ENCODE assay signal across 14 mouse cellular contexts in the genomic region with DNA sequence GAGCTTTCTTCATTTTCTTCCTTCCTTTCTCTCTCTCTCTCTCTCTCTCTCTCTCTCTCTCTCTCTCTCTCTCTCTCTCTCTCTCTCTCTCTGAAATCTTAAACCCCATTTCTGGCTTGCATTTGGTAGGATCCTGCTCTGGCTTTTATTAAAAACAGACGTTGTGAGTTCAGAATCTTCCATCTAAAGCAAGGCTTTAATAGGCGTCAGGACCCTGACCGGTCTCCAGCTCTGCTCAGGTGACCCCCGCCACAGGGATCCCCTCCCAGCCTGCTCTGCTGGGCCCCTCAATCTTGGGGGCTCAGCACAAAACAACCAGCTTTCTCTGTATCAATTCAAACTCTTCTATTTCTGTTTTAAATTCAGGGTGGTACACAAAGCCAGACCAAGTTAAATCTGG. TPM values are rescaled to one million over a fixed set of nuclear protein-coding genes. Genes with fewer than 3 reads are reported as not detected.
DNase-seq lines count a peak whose midpoint lies in the region; ATAC-seq lines count a peak whose summit lies in the region.
"Had no signal": no experiment of that assay in that cellular context is flagged by ENCODE, and none has a peak within 500 bp of the region (broad histone marks: within the 10 kb centered on the region; RNA-seq: fewer than 3 reads in every experiment).

No protein-coding gene starts in this region.

- peaks cover 45% of the 10 kb centered on the region for H3K4me1 ChIP-seq in hindbrain, embryonic 10.5 days (replicated peaks)
- H3K4me1 ChIP-seq in hindbrain, embryonic 16.5 days (ENCODE audit: control insufficient read depth, insufficient read depth, low read depth, low read length), result peaks cover 7% of the 10 kb centered on the region
- peaks cover 26% of the 10 kb centered on the region for H3K4me1 ChIP-seq in neural tube, embryonic 13.5 days (replicated peaks)
- H3K4me1 ChIP-seq in intestine, embryonic 15.5 days (replicated peaks), result peaks cover 14% of the 10 kb centered on the region

- H3K36me3 ChIP-seq in hindbrain, embryonic 10.5 days, result no peaks in the 10 kb centered on the region
- H3K36me3 ChIP-seq in hindbrain, embryonic 16.5 days (ENCODE audit: control insufficient read depth, insufficient read depth, low read length), result peaks cover 6% of the 10 kb centered on the region; the same call in 1 of the 2 replicates
- peaks cover 15% of the 10 kb centered on the region for H3K36me3 ChIP-seq in neural tube, embryonic 13.5 days
- H3K36me3 ChIP-seq in intestine, embryonic 15.5 days, result no peaks in the 10 kb centered on the region

- ATAC-seq in hindbrain, embryonic 16.5 days, result no peak
- no peak for ATAC-seq in neural tube, embryonic 13.5 days (ENCODE audit: low read depth)
- no peak for ATAC-seq in intestine, embryonic 15.5 days
- ATAC-seq: liver, postnatal 0 days had no signal

- DNase-seq in hindbrain, embryonic 10.5 days (ENCODE audit: low spot score), result no peak
- DNase-seq in neural tube, embryonic 10.5 days (ENCODE audit: extremely low spot score, low spot score), result no peak
- DNase-seq in layer of hippocampus, postnatal 25 days (ENCODE audit: extremely low spot score in 1 of 2, low spot score in 1 of 2), result no peak
- no peak for DNase-seq in c-Kit-positive CD71-positive TER-119-positive erythroid progenitor cells, embryonic 14.5 days (ENCODE audit: low spot score)
- DNase-seq: cerebellum, adult 11 months; kidney, adult 9 months; liver, postnatal 0 days; spleen, adult 18-20 months; thymus, postnatal 25 days had no signal

- no peak overlapping the region for H3K4me2 ChIP-seq in hindbrain, embryonic 16.5 days (ENCODE audit: low read length)
- no peak overlapping the region for H3K4me2 ChIP-seq in neural tube, embryonic 13.5 days
- no peak overlapping the region for H3K4me2 ChIP-seq in intestine, embryonic 15.5 days (replicated peaks)

- no peak overlapping the region for H3K4me3 ChIP-seq in hindbrain, embryonic 10.5 days
- H3K4me3 ChIP-seq in hindbrain, embryonic 16.5 days (ENCODE audit: low read length), result no peak overlapping the region
- H3K4me3 ChIP-seq in neural tube, embryonic 13.5 days, result no peak overlapping the region
- no peak overlapping the region for H3K4me3 ChIP-seq in intestine, embryonic 15.5 days (replicated peaks)
- H3K4me3 ChIP-seq: left cerebral cortex, adult 2 months had no signal

- H3K27me3 ChIP-seq in hindbrain, embryonic 10.5 days (ENCODE audit: insufficient read depth, poor library complexity, severe bottlenecking), result no peaks in the 10 kb centered on the region
- H3K27me3 ChIP-seq in hindbrain, embryonic 16.5 days (replicated peaks; ENCODE audit: control insufficient read depth, insufficient read depth, low read length), result no peaks in the 10 kb centered on the region
- no peaks in the 10 kb centered on the region for H3K27me3 ChIP-seq in neural tube, embryonic 13.5 days
- H3K27me3 ChIP-seq in intestine, embryonic 15.5 days (replicated peaks), result no peaks in the 10 kb centered on the region

- 40% methylated on average over 4 of the region's 4 CpGs for WGBS in hindbrain, embryonic 10.5 days
- WGBS in hindbrain, embryonic 16.5 days, result 55% methylated on average over 4 of the region's 4 CpGs
- 83% methylated on average over 4 of the region's 4 CpGs for WGBS in neural tube, embryonic 13.5 days
- WGBS in intestine, embryonic 15.5 days, result 54% methylated on average over 4 of the region's 4 CpGs

- H3K27ac ChIP-seq in hindbrain, embryonic 10.5 days, result peak overlapping the region; percentile 80
- H3K27ac ChIP-seq in hindbrain, embryonic 16.5 days (ENCODE audit: low read depth, low read length), result no peak overlapping the region
- peak overlapping the region; percentile 61; the same call in 1 of the 2 replicates for H3K27ac ChIP-seq in neural tube, embryonic 13.5 days (replicated peaks)
- peak overlapping the region; percentile 56 for H3K27ac ChIP-seq in intestine, embryonic 15.5 days
- H3K27ac ChIP-seq: left cerebral cortex, adult 2 months had no signal

- no peaks in the 10 kb centered on the region for H3K9me3 ChIP-seq in hindbrain, embryonic 10.5 days
- H3K9me3 ChIP-seq in hindbrain, embryonic 16.5 days (ENCODE audit: control insufficient read depth, low read length), result no peaks in the 10 kb centered on the region
- no peaks in the 10 kb centered on the region for H3K9me3 ChIP-seq in neural tube, embryonic 13.5 days
- no peaks in the 10 kb centered on the region for H3K9me3 ChIP-seq in intestine, embryonic 15.5 days

- no peak overlapping the region for H3K9ac ChIP-seq in hindbrain, embryonic 16.5 days (ENCODE audit: low read depth, low read length)
- H3K9ac ChIP-seq in neural tube, embryonic 13.5 days, result no peak overlapping the region
- H3K9ac ChIP-seq in intestine, embryonic 15.5 days, result no peak overlapping the region
- H3K9ac ChIP-seq: liver, postnatal 0 days had no signal

RNA-seq across cellular contexts. Expression of gene 4930558K02Rik, which starts 28.8 kb away (rescaled TPM):
- polyA plus RNA-seq in hindbrain, embryonic 10.5 days (2016; fragmentation: Nextera tagmentation; extraction: Ambion mirVana), result not detected in 2 replicates
- polyA plus RNA-seq in hindbrain, embryonic 16.5 days (2015; fragmentation: Nextera tagmentation; extraction: Ambion mirVana), result 0.25 TPM in 1 of 2 replicates, not detected in the other
- not detected in 2 replicates for polyA plus RNA-seq in neural tube, embryonic 13.5 days (2015; fragmentation: Nextera tagmentation; extraction: Ambion mirVana)
- not detected in 2 replicates for polyA plus RNA-seq in intestine, embryonic 15.5 days (2015; fragmentation: Nextera tagmentation; extraction: Ambion mirVana)
- not detected for total RNA-seq in layer of hippocampus, postnatal 25 days (2021)
- total RNA-seq: ES-E14; left cerebral cortex, adult 2 months had no signal
- polyA plus RNA-seq: liver, postnatal 0 days had no signal

RNA-seq across cellular contexts. Expression of gene Pigc, which starts 39.2 kb away (rescaled TPM):
- polyA plus RNA-seq in hindbrain, embryonic 10.5 days (2016; fragmentation: Nextera tagmentation; extraction: Ambion mirVana), result 28.7 and 30.3 TPM in 2 replicates
- polyA plus RNA-seq in hindbrain, embryonic 16.5 days (2015; fragmentation: Nextera tagmentation; extraction: Ambion mirVana), result 36.2 and 37.1 TPM in 2 replicates
- polyA plus RNA-seq in neural tube, embryonic 13.5 days (2015; fragmentation: Nextera tagmentation; extraction: Ambion mirVana), result 35.9 and 36.5 TPM in 2 replicates
- 32.8 and 34.5 TPM in 2 replicates for polyA plus RNA-seq in intestine, embryonic 15.5 days (2015; fragmentation: Nextera tagmentation; extraction: Ambion mirVana)
- 10 to 100 TPM; 14.7 to 16.3 TPM for total RNA-seq in layer of hippocampus, postnatal 25 days (2021)
